Mouse (Mus musculus) liver, embryonic 11.5 days (tissue): Measurements from ENCODE around the gene Isx. TPM values are rescaled to one million over a fixed set of nuclear protein-coding genes. Genes with fewer than 3 reads are reported as not detected.

Experiments
- ATAC-seq: fragments of 200-750 bp; cut with Nextera tagmentation; replicated peaks from 2 replicates; pipeline ENCODE4 v1.8.0; 2017; ENCODE audit warnings: moderate number of reproducible peaks, mild to moderate bottlenecking, moderate TSS enrichment, moderate library complexity; ENCODE audit not compliant: low FRiP score
- DNase-seq: peaks from one replicate; pipeline ENCODE4 v3.0.0-alpha.2; 2017; ENCODE audit warnings: low spot score
- H3K27ac ChIP-seq: fragments of 300-500 bp; sonication (generic); 2 replicates; pipeline ENCODE4 v1.5.1; 2014; ENCODE audit warnings: mild to moderate bottlenecking, low read depth, low read length, control low read depth
- H3K27me3 ChIP-seq: fragments of 300-500 bp; sonication (generic); replicated peaks from 2 replicates; pipeline ENCODE4 v1.6.1; 2014; ENCODE audit warnings: low read length, mixed read lengths; ENCODE audit not compliant: control insufficient read depth, insufficient read depth
- H3K36me3 ChIP-seq: fragments of 300-500 bp; sonication (generic); 2 replicates; pipeline ENCODE4 v1.6.1; 2014; ENCODE audit warnings: mild to moderate bottlenecking, low read length, moderate library complexity, mixed read lengths; ENCODE audit not compliant: control insufficient read depth, insufficient read depth
- H3K4me1 ChIP-seq: fragments of 300-500 bp; sonication (generic); replicated peaks from 2 replicates; pipeline ENCODE4 v1.6.1; 2014; ENCODE audit warnings: low read length, mixed read lengths; ENCODE audit not compliant: control insufficient read depth, insufficient read depth
- H3K4me2 ChIP-seq: fragments of 300-500 bp; sonication (generic); 2 replicates; pipeline ENCODE4 v1.6.1; 2014; ENCODE audit warnings: mild to moderate bottlenecking, control low read depth, moderate library complexity
- H3K4me3 ChIP-seq: fragments of 300-500 bp; sonication (generic); 2 replicates; pipeline ENCODE4 v1.5.1; 2014; ENCODE audit warnings: low read depth, low read length, control low read depth
- H3K9ac ChIP-seq: fragments of 300-500 bp; sonication (generic); 2 replicates; pipeline ENCODE4 v1.6.1; 2014; ENCODE audit warnings: low read depth, low read length, control low read depth
- H3K9me3 ChIP-seq: fragments of 300-500 bp; sonication (generic); 2 replicates; pipeline ENCODE4 v1.6.1; 2016; ENCODE audit warnings: low read length, inconsistent platforms, mixed read lengths; ENCODE audit not compliant: control insufficient read depth
- WGBS: fragments of 180-500 bp; shearing (Covaris S2); extraction: QIAGEN DNeasy Blood & Tissue Kit; methylation state at CpG from one replicate; pipeline ENCODE4 v1.1.7; 2014; 5-methylcytosine and 5-hydroxymethylcytosine counted together
- polyA plus RNA-seq: library from polyadenylated mRNA; unstranded; fragments of >200 nt; fragmentation: Nextera tagmentation; extraction: Ambion mirVana; gene quantifications from 2 replicates; pipeline ENCODE4 v1.2.1, GENCODE M21; 2014

Isx gene
- polyA plus RNA-seq, 1 experiment from 2014 or later: 0.18 TPM

GRCm38 (mm10) chr8:74910708-74911107 is 37.7 kb downstream of the Isx start:
- no peaks in the 10 kb centered on the region for H3K27me3 ChIP-seq
- ATAC-seq (no peak), DNase-seq (no peak)
- no peak overlapping the region for H3K4me3 ChIP-seq
- no peaks in the 10 kb centered on the region for H3K36me3 ChIP-seq
- no peak overlapping the region for H3K27ac ChIP-seq
- no peak overlapping the region for H3K9ac ChIP-seq
- no peaks in the 10 kb centered on the region for H3K9me3 ChIP-seq
- no peak overlapping the region for H3K4me2 ChIP-seq
- no peaks in the 10 kb centered on the region for H3K4me1 ChIP-seq
- 80% methylated on average over 1 of the region's 1 CpGs for WGBS

- WGBS: 55% methylated on average over 8 of the region's 8 CpGs
- ATAC-seq: no peak
- no peak overlapping the region for H3K27ac ChIP-seq
- H3K9me3 ChIP-seq: no peaks in the 10 kb centered on the region
- H3K36me3 ChIP-seq: no peaks in the 10 kb centered on the region
- H3K4me1 ChIP-seq: no peaks in the 10 kb centered on the region
- no peak overlapping the region for H3K9ac ChIP-seq
- no peak overlapping the region for H3K4me2 ChIP-seq
- DNase-seq: no peak
- no peak overlapping the region for H3K4me3 ChIP-seq
- H3K27me3 ChIP-seq: no peaks in the 10 kb centered on the region
Measured at GRCm38 (mm10) chr8:74920691-74921421, 47.9 kb downstream of the Isx start.

- DNase-seq (no peak), ATAC-seq (no peak)
- Histone ChIP-seq H3K4me3 (no peak overlapping the region), H3K27me3 (no peaks in the 10 kb centered on the region), H3K27ac (no peak overlapping the region), H3K9me3 (no peaks in the 10 kb centered on the region), H3K4me2 (no peak overlapping the region), H3K36me3 (no peaks in the 10 kb centered on the region), H3K4me1 (no peaks in the 10 kb centered on the region), H3K9ac (no peak overlapping the region)
- 73% methylated on average over 4 of the region's 4 CpGs for WGBS
Measured at GRCm38 (mm10) chr8:74921882-74922518, 49.0 kb downstream of the Isx start.

- Histone ChIP-seq H3K27me3 (no peaks in the 10 kb centered on the region), H3K9ac (no peak overlapping the region), H3K4me3 (no peak overlapping the region), H3K4me2 (no peak overlapping the region), H3K4me1 (no peaks in the 10 kb centered on the region), H3K36me3 (no peaks in the 10 kb centered on the region), H3K27ac (no peak overlapping the region), H3K9me3 (no peaks in the 10 kb centered on the region)
- DNase-seq: no peak
- ATAC-seq: no peak
- WGBS: 50% methylated on average over 1 of the region's 1 CpGs
Measured at GRCm38 (mm10) chr8:74927940-74928339, 55.0 kb downstream of the Isx start.

- 18% methylated on average over 3 of the region's 3 CpGs for WGBS
- no peak for ATAC-seq
- no peak overlapping the region for H3K27ac ChIP-seq
- H3K4me2 ChIP-seq: no peak overlapping the region
- no peaks in the 10 kb centered on the region for H3K36me3 ChIP-seq
- H3K4me1 ChIP-seq: no peaks in the 10 kb centered on the region
- no peaks in the 10 kb centered on the region for H3K9me3 ChIP-seq
- no peak overlapping the region for H3K4me3 ChIP-seq
- H3K9ac ChIP-seq: no peak overlapping the region
- no peak for DNase-seq
- no peaks in the 10 kb centered on the region for H3K27me3 ChIP-seq
Measured at GRCm38 (mm10) chr8:74930731-74931130, 57.8 kb downstream of the Isx start.

GRCm38 (mm10) chr8:74935308-74935707 is 62.3 kb downstream of the Isx start:
- H3K36me3 ChIP-seq: no peaks in the 10 kb centered on the region
- no peaks in the 10 kb centered on the region for H3K9me3 ChIP-seq
- H3K4me2 ChIP-seq: no peak overlapping the region
- 26% methylated on average over 6 of the region's 6 CpGs for WGBS
- no peaks in the 10 kb centered on the region for H3K27me3 ChIP-seq
- H3K4me1 ChIP-seq: no peaks in the 10 kb centered on the region
- DNase-seq (no peak), ATAC-seq (peak; percentile 63; the same call in 1 of the 2 replicates)
- H3K4me3 ChIP-seq: no peak overlapping the region
- H3K27ac ChIP-seq: no peak overlapping the region
- H3K9ac ChIP-seq: no peak overlapping the region

- H3K9ac ChIP-seq: no peak overlapping the region
- no peak overlapping the region for H3K4me2 ChIP-seq
- no peaks in the 10 kb centered on the region for H3K9me3 ChIP-seq
- WGBS: 88% methylated on average over 2 of the region's 2 CpGs
- no peaks in the 10 kb centered on the region for H3K27me3 ChIP-seq
- ATAC-seq (no peak), DNase-seq (no peak)
- no peak overlapping the region for H3K27ac ChIP-seq
- no peak overlapping the region for H3K4me3 ChIP-seq
- no peaks in the 10 kb centered on the region for H3K36me3 ChIP-seq
- H3K4me1 ChIP-seq: no peaks in the 10 kb centered on the region
Measured at GRCm38 (mm10) chr8:74936656-74937055, 63.7 kb downstream of the Isx start.

- H3K36me3 ChIP-seq: no peaks in the 10 kb centered on the region
- WGBS: 85% methylated on average over 3 of the region's 3 CpGs
- no peaks in the 10 kb centered on the region for H3K27me3 ChIP-seq
- no peaks in the 10 kb centered on the region for H3K9me3 ChIP-seq
- DNase-seq (no peak), ATAC-seq (no peak)
- no peak overlapping the region for H3K9ac ChIP-seq
- H3K4me3 ChIP-seq: no peak overlapping the region
- no peak overlapping the region for H3K27ac ChIP-seq
- no peaks in the 10 kb centered on the region for H3K4me1 ChIP-seq
- H3K4me2 ChIP-seq: no peak overlapping the region
Measured at GRCm38 (mm10) chr8:74942056-74942455, 69.1 kb downstream of the Isx start.
